Mouse (Mus musculus) neural tube, embryonic 14.5 days (tissue): ENCODE data around the gene Mc1r. TPM values are rescaled to one million over a fixed set of nuclear protein-coding genes. Genes with fewer than 3 reads are reported as not detected.
"Not testable (repeated sequence)": the region's sequence is repeated elsewhere in the genome, so short reads cannot be mapped to it uniquely, and the experiment has no call there.

ENCODE experiments used
- ATAC-seq: fragments of 200-750 bp; cut with Nextera tagmentation; 2 replicates; pipeline ENCODE4 v1.8.0; 2017; ENCODE audit warnings: low read depth, mild to moderate bottlenecking, moderate TSS enrichment, moderate library complexity
- H3K27ac ChIP-seq: fragments of 300-500 bp; sonication (generic); 2 replicates; pipeline ENCODE4 v1.5.1; 2014; ENCODE audit warnings: low read depth, mild to moderate bottlenecking, control low read depth, low read length, moderate library complexity, mixed read lengths
- H3K27me3 ChIP-seq: fragments of 300-500 bp; sonication (generic); 2 replicates; pipeline ENCODE4 v1.6.1; 2014; ENCODE audit warnings: low read length; ENCODE audit not compliant: control insufficient read depth, insufficient read depth
- H3K36me3 ChIP-seq: fragments of 300-500 bp; sonication (generic); 2 replicates; pipeline ENCODE4 v1.6.1; 2014; ENCODE audit warnings: low read length, mixed read lengths; ENCODE audit not compliant: control insufficient read depth, insufficient read depth
- H3K4me1 ChIP-seq: fragments of 300-500 bp; sonication (generic); 2 replicates; pipeline ENCODE4 v1.6.1; 2014; ENCODE audit warnings: low read length; ENCODE audit not compliant: control insufficient read depth, insufficient read depth
- H3K4me2 ChIP-seq: fragments of 300-500 bp; sonication (generic); 2 replicates; pipeline ENCODE4 v1.6.1; 2014; ENCODE audit warnings: mild to moderate bottlenecking, low read depth, low read length, control low read depth
- H3K4me3 ChIP-seq: fragments of 300-500 bp; sonication (generic); 2 replicates; pipeline ENCODE4 v1.5.1; 2014; ENCODE audit warnings: low read depth, low read length, control low read depth, mixed read lengths
- H3K9ac ChIP-seq: fragments of 300-500 bp; sonication (generic); replicated peaks from 2 replicates; pipeline ENCODE4 v1.6.1; 2014; ENCODE audit warnings: low read depth, mild to moderate bottlenecking, control low read depth, low read length, mixed read lengths
- H3K9me3 ChIP-seq: fragments of 300-500 bp; sonication (generic); 2 replicates; pipeline ENCODE4 v1.6.1; 2016; ENCODE audit warnings: low read length; ENCODE audit not compliant: control insufficient read depth
- WGBS: fragments of 180-500 bp; shearing (Covaris S2); extraction: QIAGEN DNeasy Blood & Tissue Kit; methylation state at CpG from one replicate; pipeline ENCODE4 v1.1.7; 2014; 5-methylcytosine and 5-hydroxymethylcytosine counted together
- polyA plus RNA-seq: library from polyadenylated mRNA; unstranded; fragments of >200 nt; fragmentation: Nextera tagmentation; extraction: Ambion mirVana; gene quantifications from 2 replicates; pipeline ENCODE4 v1.2.1, GENCODE M21; 2014

Mc1r gene
- polyA plus RNA-seq, 1 experiment from 2014 or later: 0.33 TPM

- H3K27me3 ChIP-seq, H3K9me3 ChIP-seq, ATAC-seq, H3K4me3 ChIP-seq, H3K27ac ChIP-seq, H3K4me1 ChIP-seq, H3K4me2 ChIP-seq, H3K36me3 ChIP-seq, H3K9ac ChIP-seq: not testable (repeated sequence)
- WGBS: 98% methylated on average over 35 of the region's 47 CpGs
Observed at GRCm38 (mm10) chr8:123433241-123433974, 26.5 kb downstream of the Mc1r start.

DNA sequence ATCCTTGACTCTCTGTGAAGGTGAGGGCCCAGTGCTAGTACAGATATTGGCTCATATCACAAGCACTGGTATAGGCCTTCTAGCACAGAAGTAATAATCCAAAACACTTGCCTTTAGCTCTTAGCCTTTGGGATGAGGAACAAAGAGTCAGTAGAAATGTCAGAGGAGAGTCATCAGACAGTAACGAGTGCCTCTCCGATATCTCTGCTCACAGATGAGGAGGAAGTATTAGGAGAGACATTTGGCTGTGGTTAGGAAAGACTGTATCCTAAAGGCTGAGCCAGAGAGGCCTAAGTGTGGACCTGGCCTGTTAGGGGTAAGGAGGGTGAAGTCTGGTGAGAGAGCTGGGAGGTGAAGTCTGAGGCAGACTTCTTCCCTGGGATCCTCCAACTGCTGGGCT is 34.9 kb downstream of the Mc1r start:
- ATAC-seq: no peak
- Histone ChIP-seq H3K9ac (no peak overlapping the region), H3K27ac (no peak overlapping the region), H3K9me3 (no peaks in the 10 kb centered on the region), H3K4me2 (no peak overlapping the region), H3K27me3 (no peaks in the 10 kb centered on the region), H3K36me3 (no peaks in the 10 kb centered on the region), H3K4me1 (peaks cover 9% of the 10 kb centered on the region), H3K4me3 (no peak overlapping the region)
- 100% methylated on average over 2 of the region's 2 CpGs for WGBS

DNA sequence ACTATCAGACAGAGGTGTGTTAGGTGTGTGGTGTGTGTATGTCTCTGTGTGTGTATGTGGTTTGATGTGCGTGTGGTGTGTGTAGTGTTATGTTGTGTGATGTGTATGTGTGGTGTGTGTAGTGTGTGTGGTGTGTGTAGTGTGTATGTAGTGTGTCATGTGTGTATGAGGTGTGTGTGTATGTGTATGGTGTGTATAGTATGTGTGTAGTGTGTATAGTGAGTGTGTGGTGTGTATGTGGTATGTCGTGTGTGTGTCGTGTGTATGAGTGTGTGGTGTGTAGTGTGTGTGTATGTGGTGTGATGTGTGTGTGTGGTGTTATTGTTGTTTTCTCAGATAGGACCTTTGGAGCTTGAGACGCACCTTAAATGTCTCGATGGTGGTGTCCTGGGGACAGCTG is 35.4 kb downstream of the Mc1r start:
- Histone ChIP-seq H3K27me3 (no peaks in the 10 kb centered on the region), H3K4me2 (no peak overlapping the region), H3K4me1 (peaks cover 9% of the 10 kb centered on the region), H3K9ac (no peak overlapping the region), H3K9me3 (no peaks in the 10 kb centered on the region), H3K36me3 (no peaks in the 10 kb centered on the region), H3K27ac (no peak overlapping the region), H3K4me3 (no peak overlapping the region; the same call in 1 of the 2 replicates)
- peak; percentile 12; the same call in 1 of the 2 replicates for ATAC-seq
- 89% methylated on average over 5 of the region's 5 CpGs for WGBS

DNA sequence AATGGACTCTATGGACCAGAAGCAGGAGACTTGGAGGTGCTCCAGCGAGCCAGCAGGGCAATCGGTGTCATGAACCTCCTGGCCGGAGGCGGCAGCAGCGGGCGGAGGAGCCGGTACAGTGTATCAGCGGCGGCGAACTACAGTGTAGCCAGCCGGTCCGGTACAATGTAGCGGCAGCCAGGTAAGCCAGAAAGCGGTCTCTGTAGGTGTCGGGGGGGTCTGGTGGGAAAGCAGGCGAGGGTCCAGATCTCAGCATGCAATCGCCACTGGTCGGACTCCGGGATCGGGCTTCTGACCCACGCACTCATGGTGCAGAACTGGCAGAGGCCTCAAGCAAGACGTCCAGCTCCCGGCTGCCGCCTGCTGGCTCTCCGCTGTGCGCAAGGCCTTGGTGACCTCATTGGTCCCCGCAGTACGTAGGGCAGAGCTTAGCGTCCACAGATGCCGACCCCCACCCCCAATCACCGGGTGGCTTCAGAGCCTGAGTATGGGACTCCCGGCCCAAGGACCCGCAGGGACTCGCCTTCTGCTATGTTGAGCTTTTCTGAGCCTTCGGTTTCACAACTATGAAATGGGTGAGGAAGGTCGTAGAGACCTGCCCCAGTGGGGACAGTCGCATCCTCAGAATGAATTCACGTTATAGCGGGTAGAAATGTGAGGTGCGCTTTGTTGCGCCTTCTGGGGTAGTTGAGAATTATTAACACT is 36.1 kb downstream of the Mc1r start:
- peak; percentile 96 for ATAC-seq
- Histone ChIP-seq H3K36me3 (no peaks in the 10 kb centered on the region), H3K27me3 (no peaks in the 10 kb centered on the region), H3K4me3 (peak overlapping the region; percentile 64), H3K9ac (peak overlapping the region; percentile 66), H3K4me1 (peaks cover 9% of the 10 kb centered on the region), H3K27ac (peak overlapping the region; percentile 78), H3K9me3 (no peaks in the 10 kb centered on the region), H3K4me2 (peak overlapping the region; percentile 74)
- under 1% methylated on average over 41 of the region's 41 CpGs for WGBS

DNA sequence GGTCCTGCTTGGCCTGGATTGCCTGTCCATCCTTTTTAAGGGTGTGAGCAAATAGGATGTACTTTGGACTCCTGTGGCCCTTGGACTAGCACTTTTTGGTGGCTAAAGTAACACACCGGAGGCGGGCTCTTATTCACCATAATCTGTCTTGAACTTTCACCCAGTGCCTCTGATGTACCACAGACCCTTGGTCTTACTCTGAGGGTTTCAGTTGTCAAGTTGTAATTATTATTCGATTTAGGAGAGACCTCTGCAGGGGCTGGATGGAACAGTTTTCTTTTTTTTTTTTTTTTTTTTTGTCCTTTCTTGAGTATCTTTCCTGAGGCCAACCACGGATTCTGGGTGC is 36.6 kb downstream of the Mc1r start:
- no peaks in the 10 kb centered on the region for H3K9me3 ChIP-seq
- H3K4me3 ChIP-seq: peak overlapping the region; percentile 64
- H3K36me3 ChIP-seq: no peaks in the 10 kb centered on the region
- peaks cover 9% of the 10 kb centered on the region for H3K4me1 ChIP-seq
- H3K9ac ChIP-seq: peak overlapping the region; percentile 66
- no peaks in the 10 kb centered on the region for H3K27me3 ChIP-seq
- H3K4me2 ChIP-seq: peak overlapping the region; percentile 74
- no peak for ATAC-seq
- H3K27ac ChIP-seq: peak overlapping the region; percentile 78; the same call in 1 of the 2 replicates
- WGBS: 45% methylated on average over 4 of the region's 4 CpGs

DNA sequence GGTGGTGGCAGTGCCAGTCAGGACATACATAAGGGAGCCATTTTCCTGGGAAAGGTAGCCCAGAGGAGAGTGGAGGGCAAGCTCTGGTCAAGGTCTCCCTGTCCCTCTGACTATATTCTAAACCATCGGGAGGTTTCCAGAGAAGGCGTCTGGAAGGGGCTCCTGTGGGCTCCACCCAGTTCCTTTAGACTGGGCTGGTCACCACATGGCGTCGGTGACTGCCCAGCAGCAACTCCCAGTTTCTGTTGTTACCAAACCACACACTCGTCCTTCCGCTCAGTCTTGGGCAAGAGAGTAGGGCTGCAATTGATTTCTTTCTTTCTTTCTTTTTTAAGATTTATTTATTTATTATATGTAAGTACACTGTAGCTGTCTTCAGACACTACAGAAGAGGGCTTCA is 37.2 kb downstream of the Mc1r start:
- Histone ChIP-seq H3K4me2 (peak overlapping the region; percentile 74), H3K36me3 (0 out of 2 replicates have a peak, but pooled peaks cover 3% of the 10 kb centered on the region), H3K27me3 (no peaks in the 10 kb centered on the region), H3K4me3 (no peak overlapping the region), H3K4me1 (peaks cover 9% of the 10 kb centered on the region), H3K9ac (no peak overlapping the region), H3K27ac (no peak overlapping the region), H3K9me3 (no peaks in the 10 kb centered on the region)
- 93% methylated on average over 6 of the region's 6 CpGs for WGBS
- ATAC-seq: no peak

- H3K9ac ChIP-seq: no peak overlapping the region
- H3K4me3 ChIP-seq: no peak overlapping the region
- WGBS: 89% methylated on average over 10 of the region's 10 CpGs
- H3K4me1 ChIP-seq: peaks cover 9% of the 10 kb centered on the region
- H3K9me3 ChIP-seq: no peaks in the 10 kb centered on the region
- 0 out of 2 replicates have a peak, but pooled peaks cover 8% of the 10 kb centered on the region for H3K36me3 ChIP-seq
- ATAC-seq: no peak
- no peaks in the 10 kb centered on the region for H3K27me3 ChIP-seq
- no peak overlapping the region for H3K4me2 ChIP-seq
- no peak overlapping the region for H3K27ac ChIP-seq
Observed at GRCm38 (mm10) chr8:123445981-123446380, 39.1 kb downstream of the Mc1r start.

GRCm38 (mm10) chr8:123446799-123447198 is 39.9 kb downstream of the Mc1r start:
- ATAC-seq: no peak
- H3K9me3 ChIP-seq: no peaks in the 10 kb centered on the region
- no peaks in the 10 kb centered on the region for H3K27me3 ChIP-seq
- no peak overlapping the region for H3K4me2 ChIP-seq
- whole genome bisulfite sequencing: 94% methylated on average over 6 of the region's 6 CpGs
- no peak overlapping the region for H3K27ac ChIP-seq
- H3K4me1 ChIP-seq: peaks cover 9% of the 10 kb centered on the region
- H3K36me3 ChIP-seq: 0 out of 2 replicates have a peak, but pooled peaks cover 11% of the 10 kb centered on the region
- no peak overlapping the region for H3K9ac ChIP-seq
- no peak overlapping the region for H3K4me3 ChIP-seq

- 94% methylated on average over 5 of the region's 5 CpGs for WGBS
- Histone ChIP-seq H3K4me3 (no peak overlapping the region), H3K4me1 (no peaks in the 10 kb centered on the region), H3K9me3 (no peaks in the 10 kb centered on the region), H3K27me3 (no peaks in the 10 kb centered on the region), H3K27ac (no peak overlapping the region), H3K9ac (no peak overlapping the region), H3K4me2 (no peak overlapping the region), H3K36me3 (peaks cover 44% of the 10 kb centered on the region)
- ATAC-seq: no peak
Observed at GRCm38 (mm10) chr8:123450783-123451182, 43.9 kb downstream of the Mc1r start.
